Mouse (Mus musculus) left cerebral cortex, adult 9 months (tissue): ENCODE results near the gene Snd1.
"Not testable (repeated sequence)": the region's sequence is repeated elsewhere in the genome, so short reads cannot be mapped to it uniquely, and the experiment has no call there.

ENCODE experiments used
- DNase-seq, 2 experiments: peaks; one replicate each; pipeline ENCODE4 v3.0.0; 2022; ENCODE audit warnings: low spot score in 2 of 2

The Snd1 gene

GRCm38 (mm10) chr6:28904417-28904816 is 429.5 kb downstream of the Snd1 start:
- DNase-seq, result no peak

GRCm38 (mm10) chr6:28905301-28905700 is 430.4 kb downstream of the Snd1 start:
- DNase-seq, result no peak

GRCm38 (mm10) chr6:28909866-28910265 is 434.9 kb downstream of the Snd1 start:
- DNase-seq, result no peak

GRCm38 (mm10) chr6:28914981-28915380 is 440.0 kb downstream of the Snd1 start:
- no peak for DNase-seq

- no peak for DNase-seq
Observed at GRCm38 (mm10) chr6:28916630-28917029, 441.7 kb downstream of the Snd1 start.

- no peak for DNase-seq
Observed at GRCm38 (mm10) chr6:28919346-28919745, 444.4 kb downstream of the Snd1 start.

GRCm38 (mm10) chr6:28922371-28922770 is 447.4 kb downstream of the Snd1 start:
- no peak for DNase-seq

- no peak for DNase-seq
Observed at GRCm38 (mm10) chr6:28923091-28923824, 448.3 kb downstream of the Snd1 start.

GRCm38 (mm10) chr6:28923837-28924236 is 448.9 kb downstream of the Snd1 start:
- no peak for DNase-seq

GRCm38 (mm10) chr6:28927987-28928386 is 453.0 kb downstream of the Snd1 start:
- DNase-seq, result not testable (repeated sequence)

- DNase-seq, result not testable (repeated sequence)
Observed at GRCm38 (mm10) chr6:28929169-28929803, 454.3 kb downstream of the Snd1 start.

GRCm38 (mm10) chr6:28931234-28931633 is 456.3 kb downstream of the Snd1 start:
- no peak for DNase-seq

GRCm38 (mm10) chr6:28931636-28932327 is 456.8 kb downstream of the Snd1 start:
- DNase-seq, result no peak

- peak in 1 of 2 experiments; percentile 16 for DNase-seq
Observed at GRCm38 (mm10) chr6:28932328-28932937, 457.5 kb downstream of the Snd1 start.

GRCm38 (mm10) chr6:28935736-28936135 is 460.8 kb downstream of the Snd1 start:
- DNase-seq, result no peak

GRCm38 (mm10) chr6:28947254-28947653 is 472.3 kb downstream of the Snd1 start:
- no peak for DNase-seq

- peak in 1 of 2 experiments; percentile 74 for DNase-seq
Observed at GRCm38 (mm10) chr6:28949269-28949668, 474.3 kb downstream of the Snd1 start.

GRCm38 (mm10) chr6:28955581-28955980 is 480.6 kb downstream of the Snd1 start:
- DNase-seq, result peak in 1 of 2 experiments; percentile 57

GRCm38 (mm10) chr6:28957486-28957885 is 482.5 kb downstream of the Snd1 start:
- DNase-seq, result no peak

- DNase-seq, result no peak
Observed at GRCm38 (mm10) chr6:28963178-28963577, 488.2 kb downstream of the Snd1 start.

- DNase-seq, result peak in 1 of 2 experiments; percentile 29
Observed at GRCm38 (mm10) chr6:28965264-28965663, 490.3 kb downstream of the Snd1 start.

GRCm38 (mm10) chr6:28969615-28970014 is 494.7 kb downstream of the Snd1 start:
- peak; percentile 37 to 71 for DNase-seq
